Mouse (Mus musculus): ENCODE data around the gene Tmtc4. TPM values are rescaled to one million over a fixed set of nuclear protein-coding genes. Genes with fewer than 3 reads are reported as not detected.

Gene Tmtc4
- polyA plus RNA-seq, 1 experiment from 2014 or later: 37.4 TPM

GRCm38 (mm10) chr14:122896106-122896505 lies 87.7 kb downstream of the Tmtc4 start:
- H3K27me3 ChIP-seq (ENCODE audit: insufficient read depth, low read length): no peaks in the 10 kb centered on the region
- WGBS: 97% methylated on average over 1 of the region's 1 CpGs
- H3K9ac ChIP-seq (replicated peaks; ENCODE audit: low read length): no peak overlapping the region
- no peak overlapping the region for H3K4me3 ChIP-seq (ENCODE audit: low read length)
- H3K9me3 ChIP-seq (ENCODE audit: low read length): no peaks in the 10 kb centered on the region
- no peak overlapping the region for H3K4me2 ChIP-seq (replicated peaks; ENCODE audit: low read depth, low read length)
- no peaks in the 10 kb centered on the region for H3K36me3 ChIP-seq (ENCODE audit: insufficient read depth, low read length)
- no peak overlapping the region for H3K27ac ChIP-seq (ENCODE audit: low read length)
- no peaks in the 10 kb centered on the region for H3K4me1 ChIP-seq (ENCODE audit: insufficient read depth, low read length)
- ATAC-seq (ENCODE audit: low FRiP score, low TSS enrichment): no peak

GRCm38 (mm10) chr14:122891470-122891968 lies 92.3 kb downstream of the Tmtc4 start:
- Histone ChIP-seq H3K9me3 (ENCODE audit: low read length) (no peaks in the 10 kb centered on the region), H3K4me3 (ENCODE audit: low read length) (no peak overlapping the region), H3K4me1 (ENCODE audit: insufficient read depth, low read length) (no peaks in the 10 kb centered on the region), H3K27ac (ENCODE audit: low read length) (no peak overlapping the region), H3K36me3 (ENCODE audit: insufficient read depth, low read length) (no peaks in the 10 kb centered on the region), H3K27me3 (ENCODE audit: insufficient read depth, low read length) (no peaks in the 10 kb centered on the region), H3K9ac (replicated peaks; ENCODE audit: low read length) (no peak overlapping the region), H3K4me2 (replicated peaks; ENCODE audit: low read depth, low read length) (no peak overlapping the region)
- ATAC-seq (ENCODE audit: low FRiP score, low TSS enrichment): no peak
- WGBS: 91% methylated on average over 12 of the region's 12 CpGs

- Histone ChIP-seq H3K4me2 (replicated peaks; ENCODE audit: low read depth, low read length) (no peak overlapping the region), H3K9me3 (ENCODE audit: low read length) (no peaks in the 10 kb centered on the region), H3K36me3 (ENCODE audit: insufficient read depth, low read length) (no peaks in the 10 kb centered on the region), H3K27me3 (ENCODE audit: insufficient read depth, low read length) (no peaks in the 10 kb centered on the region), H3K4me1 (ENCODE audit: insufficient read depth, low read length) (no peaks in the 10 kb centered on the region), H3K4me3 (ENCODE audit: low read length) (no peak overlapping the region), H3K9ac (replicated peaks; ENCODE audit: low read length) (no peak overlapping the region), H3K27ac (ENCODE audit: low read length) (no peak overlapping the region)
- WGBS: 74% methylated on average over 1 of the region's 1 CpGs
- no peak for ATAC-seq (ENCODE audit: low FRiP score, low TSS enrichment)
Observed at GRCm38 (mm10) chr14:122888480-122888872, 95.4 kb downstream of the Tmtc4 start.

GRCm38 (mm10) chr14:122887702-122888479 lies 95.9 kb downstream of the Tmtc4 start:
- Histone ChIP-seq H3K9ac (replicated peaks; ENCODE audit: low read length) (no peak overlapping the region), H3K27ac (ENCODE audit: low read length) (no peak overlapping the region), H3K36me3 (ENCODE audit: insufficient read depth, low read length) (no peaks in the 10 kb centered on the region), H3K9me3 (ENCODE audit: low read length) (no peaks in the 10 kb centered on the region), H3K4me2 (replicated peaks; ENCODE audit: low read depth, low read length) (no peak overlapping the region), H3K4me3 (ENCODE audit: low read length) (no peak overlapping the region), H3K27me3 (ENCODE audit: insufficient read depth, low read length) (no peaks in the 10 kb centered on the region), H3K4me1 (ENCODE audit: insufficient read depth, low read length) (no peaks in the 10 kb centered on the region)
- no peak for ATAC-seq (ENCODE audit: low FRiP score, low TSS enrichment)
- whole genome bisulfite sequencing: 97% methylated on average over 3 of the region's 3 CpGs

GRCm38 (mm10) chr14:122887278-122887677 lies 96.6 kb downstream of the Tmtc4 start:
- WGBS: 74% methylated on average over 1 of the region's 1 CpGs
- Histone ChIP-seq H3K36me3 (ENCODE audit: insufficient read depth, low read length) (no peaks in the 10 kb centered on the region), H3K9me3 (ENCODE audit: low read length) (no peaks in the 10 kb centered on the region), H3K4me1 (ENCODE audit: insufficient read depth, low read length) (peaks cover 3% of the 10 kb centered on the region; the same call in 1 of the 2 replicates), H3K9ac (replicated peaks; ENCODE audit: low read length) (no peak overlapping the region), H3K4me3 (ENCODE audit: low read length) (no peak overlapping the region), H3K4me2 (replicated peaks; ENCODE audit: low read depth, low read length) (no peak overlapping the region), H3K27me3 (ENCODE audit: insufficient read depth, low read length) (no peaks in the 10 kb centered on the region), H3K27ac (ENCODE audit: low read length) (no peak overlapping the region)
- no peak for ATAC-seq (ENCODE audit: low FRiP score, low TSS enrichment)

GRCm38 (mm10) chr14:122885893-122886292 lies 97.9 kb downstream of the Tmtc4 start:
- peaks cover 5% of the 10 kb centered on the region; the same call in 1 of the 2 replicates for H3K4me1 ChIP-seq (ENCODE audit: insufficient read depth, low read length)
- H3K9me3 ChIP-seq (ENCODE audit: low read length): no peaks in the 10 kb centered on the region
- H3K27me3 ChIP-seq (ENCODE audit: insufficient read depth, low read length): no peaks in the 10 kb centered on the region
- H3K27ac ChIP-seq (ENCODE audit: low read length): no peak overlapping the region
- no peak overlapping the region for H3K4me3 ChIP-seq (ENCODE audit: low read length)
- H3K36me3 ChIP-seq (ENCODE audit: insufficient read depth, low read length): no peaks in the 10 kb centered on the region
- ATAC-seq (ENCODE audit: low FRiP score, low TSS enrichment): no peak
- no peak overlapping the region for H3K4me2 ChIP-seq (replicated peaks; ENCODE audit: low read depth, low read length)
- H3K9ac ChIP-seq (replicated peaks; ENCODE audit: low read length): no peak overlapping the region
- 92% methylated on average over 7 of the region's 7 CpGs for WGBS

- ATAC-seq (ENCODE audit: low FRiP score, low TSS enrichment): no peak
- Histone ChIP-seq H3K4me3 (ENCODE audit: low read length) (no peak overlapping the region), H3K27ac (ENCODE audit: low read length) (no peak overlapping the region), H3K9me3 (ENCODE audit: low read length) (no peaks in the 10 kb centered on the region), H3K36me3 (ENCODE audit: insufficient read depth, low read length) (no peaks in the 10 kb centered on the region), H3K27me3 (ENCODE audit: insufficient read depth, low read length) (no peaks in the 10 kb centered on the region), H3K9ac (replicated peaks; ENCODE audit: low read length) (no peak overlapping the region), H3K4me1 (ENCODE audit: insufficient read depth, low read length) (peaks cover 5% of the 10 kb centered on the region; the same call in 1 of the 2 replicates), H3K4me2 (replicated peaks; ENCODE audit: low read depth, low read length) (no peak overlapping the region)
- WGBS: 57% methylated on average over 10 of the region's 10 CpGs
Observed at GRCm38 (mm10) chr14:122883821-122884584, 99.8 kb downstream of the Tmtc4 start.

GRCm38 (mm10) chr14:122883410-122883806 lies 100.4 kb downstream of the Tmtc4 start:
- Histone ChIP-seq H3K4me2 (replicated peaks; ENCODE audit: low read depth, low read length) (no peak overlapping the region), H3K9me3 (ENCODE audit: low read length) (no peaks in the 10 kb centered on the region), H3K27ac (ENCODE audit: low read length) (no peak overlapping the region), H3K4me1 (ENCODE audit: insufficient read depth, low read length) (peaks cover 5% of the 10 kb centered on the region; the same call in 1 of the 2 replicates), H3K36me3 (ENCODE audit: insufficient read depth, low read length) (no peaks in the 10 kb centered on the region), H3K4me3 (ENCODE audit: low read length) (no peak overlapping the region), H3K9ac (replicated peaks; ENCODE audit: low read length) (no peak overlapping the region), H3K27me3 (ENCODE audit: insufficient read depth, low read length) (no peaks in the 10 kb centered on the region)
- 84% methylated on average over 4 of the region's 4 CpGs for WGBS
- ATAC-seq (ENCODE audit: low FRiP score, low TSS enrichment): no peak

- no peaks in the 10 kb centered on the region for H3K27me3 ChIP-seq (ENCODE audit: insufficient read depth, low read length)
- ATAC-seq (ENCODE audit: low FRiP score, low TSS enrichment): no peak
- 78% methylated on average over 7 of the region's 7 CpGs for WGBS
- H3K4me3 ChIP-seq (ENCODE audit: low read length): no peak overlapping the region
- H3K9ac ChIP-seq (replicated peaks; ENCODE audit: low read length): no peak overlapping the region
- H3K36me3 ChIP-seq (ENCODE audit: insufficient read depth, low read length): no peaks in the 10 kb centered on the region
- H3K9me3 ChIP-seq (ENCODE audit: low read length): no peaks in the 10 kb centered on the region
- H3K4me2 ChIP-seq (replicated peaks; ENCODE audit: low read depth, low read length): no peak overlapping the region
- H3K4me1 ChIP-seq (ENCODE audit: insufficient read depth, low read length): peaks cover 5% of the 10 kb centered on the region; the same call in 1 of the 2 replicates
- no peak overlapping the region for H3K27ac ChIP-seq (ENCODE audit: low read length)
Observed at GRCm38 (mm10) chr14:122882795-122883409, 100.9 kb downstream of the Tmtc4 start.

All from kidney, embryonic 16.5 days (tissue).